Mouse (Mus musculus): ENCODE data around the gene Bclaf1.

The Bclaf1 gene

GRCm38 (mm10) chr10:20311918-20312735 is at the start of gene Bclaf1:
Bclaf1 (plus strand) TSS chr10:20312469.
- DNase-seq = peak; percentile 100

- no peak for DNase-seq
Observed at GRCm38 (mm10) chr10:20262896-20263295, 49.4 kb upstream of the Bclaf1 start.

- DNase-seq = no peak
Observed at GRCm38 (mm10) chr10:20264479-20264878, 47.8 kb upstream of the Bclaf1 start.

- DNase-seq = no peak
Observed at GRCm38 (mm10) chr10:20267032-20267431, 45.2 kb upstream of the Bclaf1 start.

- no peak for DNase-seq
Observed at GRCm38 (mm10) chr10:20268945-20269344, 43.3 kb upstream of the Bclaf1 start.

GRCm38 (mm10) chr10:20272380-20272779 is 39.9 kb upstream of the Bclaf1 start:
- no peak for DNase-seq

GRCm38 (mm10) chr10:20273278-20273677 is 39.0 kb upstream of the Bclaf1 start:
- DNase-seq = no peak

GRCm38 (mm10) chr10:20274022-20274421 is 38.2 kb upstream of the Bclaf1 start:
- no peak for DNase-seq

- no peak for DNase-seq
Observed at GRCm38 (mm10) chr10:20281456-20281855, 30.8 kb upstream of the Bclaf1 start.

GRCm38 (mm10) chr10:20285289-20285975 is 26.8 kb upstream of the Bclaf1 start:
- peak; percentile 13 for DNase-seq

GRCm38 (mm10) chr10:20285994-20286836 is 26.1 kb upstream of the Bclaf1 start:
- DNase-seq = no peak

- DNase-seq = no peak
Observed at GRCm38 (mm10) chr10:20287369-20287768, 24.9 kb upstream of the Bclaf1 start.

- DNase-seq = peak; percentile 91
Observed at GRCm38 (mm10) chr10:20290467-20290883, 21.8 kb upstream of the Bclaf1 start.

- no peak for DNase-seq
Observed at GRCm38 (mm10) chr10:20295961-20296360, 16.3 kb upstream of the Bclaf1 start.

- no peak for DNase-seq
Observed at GRCm38 (mm10) chr10:20298152-20298920, 13.9 kb upstream of the Bclaf1 start.

GRCm38 (mm10) chr10:20299114-20299513 is 13.2 kb upstream of the Bclaf1 start:
- DNase-seq = no peak

GRCm38 (mm10) chr10:20310969-20311769 is 1.1 kb upstream of the Bclaf1 start:
- DNase-seq = no peak

GRCm38 (mm10) chr10:20312736-20313301 is 550 bp downstream of the Bclaf1 start:
- DNase-seq = peak; percentile 92

- no peak for DNase-seq
Observed at GRCm38 (mm10) chr10:20313447-20313846, 1.2 kb downstream of the Bclaf1 start.

GRCm38 (mm10) chr10:20313941-20314340 is 1.7 kb downstream of the Bclaf1 start:
- DNase-seq = no peak

- DNase-seq = peak; percentile 13
Observed at GRCm38 (mm10) chr10:20314797-20315196, 2.5 kb downstream of the Bclaf1 start.
